Mouse (Mus musculus) E14TG2a.4 (cell line): ENCODE results near the gene Rasal1.

Experiments used
- CTCF ChIP-seq: conservative IDR thresholded peaks from 2 replicates; pipeline ENCODE4 v1.5.1; 2014; ENCODE audit warnings: low read length
- NANOG ChIP-seq: IDR thresholded peaks from 2 replicates; pipeline ENCODE4 v1.6.1; 2014; ENCODE audit warnings: borderline replicate concordance, low read length, mixed read lengths
- POU5F1 ChIP-seq: IDR thresholded peaks from 2 replicates; pipeline ENCODE4 v1.6.1; 2014; ENCODE audit warnings: low read length, borderline replicate concordance

GRCm38 (mm10) chr5:120698181-120698580 lies 49.6 kb downstream of the Rasal1 start:
- TF ChIP-seq CTCF (no peak; the same call in 1 of the 2 replicates), NANOG (no peak), POU5F1 (no peak)
